Mouse (Mus musculus) ovary, postnatal 10 days (tissue): ENCODE data around the gene Cacna2d4.

Source experiments
- DNase-seq: peaks from one replicate; pipeline ENCODE4 v3.0.0; 2022; ENCODE audit warnings: low spot score

Gene Cacna2d4

GRCm38 (mm10) chr6:119312381-119312780 is 76.1 kb downstream of the Cacna2d4 start:
- DNase-seq = no peak

- DNase-seq = no peak
Observed at GRCm38 (mm10) chr6:119313096-119313495, 76.8 kb downstream of the Cacna2d4 start.

- DNase-seq = no peak
Observed at GRCm38 (mm10) chr6:119313588-119314375, 77.5 kb downstream of the Cacna2d4 start.

- DNase-seq = no peak
Observed at GRCm38 (mm10) chr6:119314751-119315476, 78.6 kb downstream of the Cacna2d4 start.

GRCm38 (mm10) chr6:119318732-119319131 is 82.4 kb downstream of the Cacna2d4 start:
- no peak for DNase-seq

- DNase-seq = no peak
Observed at GRCm38 (mm10) chr6:119319358-119319757, 83.0 kb downstream of the Cacna2d4 start.

- DNase-seq = peak; percentile 19
Observed at GRCm38 (mm10) chr6:119320481-119320880, 84.2 kb downstream of the Cacna2d4 start.

GRCm38 (mm10) chr6:119321752-119322151 is 85.4 kb downstream of the Cacna2d4 start:
- DNase-seq = no peak

- DNase-seq = no peak
Observed at GRCm38 (mm10) chr6:119324776-119325175, 88.5 kb downstream of the Cacna2d4 start.

GRCm38 (mm10) chr6:119325978-119326377 is 89.7 kb downstream of the Cacna2d4 start:
- DNase-seq = no peak

GRCm38 (mm10) chr6:119326541-119326940 is 90.2 kb downstream of the Cacna2d4 start:
- DNase-seq = no peak

GRCm38 (mm10) chr6:119328521-119329115 is 92.3 kb downstream of the Cacna2d4 start:
- DNase-seq = no peak

- DNase-seq = no peak
Observed at GRCm38 (mm10) chr6:119329215-119329714, 92.9 kb downstream of the Cacna2d4 start.

- DNase-seq = no peak
Observed at GRCm38 (mm10) chr6:119329936-119330335, 93.6 kb downstream of the Cacna2d4 start.

- DNase-seq = no peak
Observed at GRCm38 (mm10) chr6:119330506-119330905, 94.2 kb downstream of the Cacna2d4 start, which contains the start of gene Lrtm2. Lrtm2 (minus strand) TSS chr6:119330766.

- no peak for DNase-seq
Observed at GRCm38 (mm10) chr6:119332111-119332510, 95.8 kb downstream of the Cacna2d4 start.

- no peak for DNase-seq
Observed at GRCm38 (mm10) chr6:119333202-119333601, 96.9 kb downstream of the Cacna2d4 start.

GRCm38 (mm10) chr6:119333831-119334230 is 97.5 kb downstream of the Cacna2d4 start:
- DNase-seq = no peak

GRCm38 (mm10) chr6:119336124-119336523 is 99.8 kb downstream of the Cacna2d4 start:
- no peak for DNase-seq

GRCm38 (mm10) chr6:119337287-119337686 is 101.0 kb downstream of the Cacna2d4 start:
- no peak for DNase-seq

GRCm38 (mm10) chr6:119338121-119338912 is 102.0 kb downstream of the Cacna2d4 start:
- no peak for DNase-seq

GRCm38 (mm10) chr6:119341409-119341808 is 105.1 kb downstream of the Cacna2d4 start:
- DNase-seq = no peak
